Mouse (Mus musculus): ENCODE measurements around the gene Faah. TPM values are rescaled to one million over a fixed set of nuclear protein-coding genes. Genes with fewer than 3 reads are reported as not detected.

The Faah gene
- polyA plus RNA-seq, 1 experiment from 2014 or later: 1.4 TPM

DNA sequence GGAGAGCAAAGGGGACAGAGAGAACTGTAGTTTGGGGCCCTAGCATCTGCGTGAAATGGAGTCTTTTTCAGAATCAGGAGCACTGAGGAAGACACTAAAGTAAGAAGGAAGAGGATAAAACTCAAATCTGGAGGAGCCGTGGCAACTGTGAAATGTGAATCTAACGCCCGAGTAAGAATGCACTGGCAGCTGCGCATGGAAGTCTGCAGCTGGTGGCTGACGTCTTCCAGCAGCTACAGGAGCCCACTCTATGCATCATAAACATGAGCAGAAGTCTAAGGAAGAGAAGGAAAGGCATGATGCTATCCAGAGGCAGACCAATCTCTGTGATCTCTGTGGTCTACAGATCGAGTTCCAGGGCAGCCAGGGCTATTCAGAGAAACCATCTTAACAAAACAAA is 90.1 kb downstream of the Faah start:
- ATAC-seq (replicated peaks; ENCODE audit: insufficient number of reproducible peaks, low FRiP score, low TSS enrichment, low read depth) (no peak), DNase-seq (ENCODE audit: low spot score) (no peak)
- WGBS: 71% methylated on average over 7 of the region's 7 CpGs
- H3K4me3 ChIP-seq (ENCODE audit: low read depth, low read length): no peak overlapping the region
- H3K4me2 ChIP-seq (ENCODE audit: low read depth, low read length): no peak overlapping the region
- no peak overlapping the region for H3K27ac ChIP-seq (replicated peaks; ENCODE audit: low read depth, low read length)
- H3K9me3 ChIP-seq (replicated peaks; ENCODE audit: control insufficient read depth, low read length): no peaks in the 10 kb centered on the region
- H3K4me1 ChIP-seq (ENCODE audit: control insufficient read depth, insufficient read depth, low read length): no peaks in the 10 kb centered on the region
- no peak overlapping the region for H3K9ac ChIP-seq (replicated peaks; ENCODE audit: low read length)
- H3K36me3 ChIP-seq (replicated peaks; ENCODE audit: control insufficient read depth, insufficient read depth, low read depth, low read length): no peaks in the 10 kb centered on the region
- H3K27me3 ChIP-seq (ENCODE audit: control insufficient read depth, insufficient read depth, low read length): peaks cover 18% of the 10 kb centered on the region

DNA sequence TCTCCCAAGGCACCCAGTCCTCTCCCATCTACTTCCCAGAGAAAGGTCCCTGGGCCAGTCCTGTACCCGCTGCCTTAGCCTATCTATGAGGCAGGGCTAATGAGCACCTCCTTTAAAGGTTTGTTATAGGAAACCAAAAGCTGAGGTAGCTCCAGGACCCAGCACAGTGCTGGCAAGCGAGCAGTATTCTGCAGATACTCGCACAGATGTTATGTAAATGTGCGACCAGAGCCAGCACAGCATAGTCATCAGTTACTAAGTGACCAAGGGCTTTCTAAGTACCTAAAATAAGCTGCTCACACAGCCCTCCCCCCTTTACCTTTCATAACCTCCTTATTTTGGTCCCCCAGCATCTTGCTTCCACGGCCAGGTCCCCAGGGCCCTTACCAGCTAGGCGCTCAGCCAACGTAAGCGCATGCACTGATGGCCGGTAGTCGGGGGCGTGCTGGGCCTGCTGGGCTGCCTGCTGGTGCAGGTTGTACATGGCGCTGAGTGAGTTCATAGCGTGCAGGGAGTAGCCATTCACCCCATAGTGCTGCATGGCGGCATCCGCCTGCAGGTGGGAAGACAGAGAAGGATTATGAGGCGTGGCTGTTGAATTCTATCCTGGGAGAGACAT is 94.4 kb downstream of the Faah start:
- ATAC-seq (replicated peaks; ENCODE audit: insufficient number of reproducible peaks, low FRiP score, low TSS enrichment, low read depth): no peak
- no peaks in the 10 kb centered on the region for H3K36me3 ChIP-seq (replicated peaks; ENCODE audit: control insufficient read depth, insufficient read depth, low read depth, low read length)
- DNase-seq (ENCODE audit: low spot score): no peak
- H3K4me3 ChIP-seq (ENCODE audit: low read depth, low read length): no peak overlapping the region
- H3K9me3 ChIP-seq (replicated peaks; ENCODE audit: control insufficient read depth, low read length): no peaks in the 10 kb centered on the region
- peaks cover 2% of the 10 kb centered on the region; the same call in 1 of the 2 replicates for H3K27me3 ChIP-seq (ENCODE audit: control insufficient read depth, insufficient read depth, low read length)
- WGBS: 83% methylated on average over 16 of the region's 16 CpGs
- H3K9ac ChIP-seq (replicated peaks; ENCODE audit: low read length): no peak overlapping the region
- H3K4me2 ChIP-seq (ENCODE audit: low read depth, low read length): no peak overlapping the region
- H3K4me1 ChIP-seq (ENCODE audit: control insufficient read depth, insufficient read depth, low read length): no peaks in the 10 kb centered on the region
- no peak overlapping the region for H3K27ac ChIP-seq (replicated peaks; ENCODE audit: low read depth, low read length)

DNA sequence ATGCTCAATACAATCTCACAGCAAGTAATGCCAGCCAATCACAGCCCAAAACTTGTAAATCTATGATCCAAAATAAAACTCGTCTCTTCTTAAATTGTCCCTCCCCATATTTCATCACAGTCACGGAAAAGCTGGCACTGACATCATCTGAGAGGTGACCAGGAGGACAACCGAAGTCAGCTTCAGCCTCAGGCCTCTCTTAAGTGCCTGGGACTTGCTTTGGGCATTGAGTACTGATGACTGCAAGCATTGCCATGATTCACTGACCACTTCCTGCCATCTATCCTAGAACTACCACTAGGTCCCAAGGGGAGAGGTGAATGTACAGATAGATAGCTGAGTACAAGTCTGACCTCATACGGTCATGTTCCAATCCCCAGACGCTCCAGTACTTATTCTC is 95.0 kb downstream of the Faah start:
- Histone ChIP-seq H3K27me3 (ENCODE audit: control insufficient read depth, insufficient read depth, low read length) (peaks cover 6% of the 10 kb centered on the region; the same call in 1 of the 2 replicates), H3K36me3 (replicated peaks; ENCODE audit: control insufficient read depth, insufficient read depth, low read depth, low read length) (no peaks in the 10 kb centered on the region), H3K27ac (replicated peaks; ENCODE audit: low read depth, low read length) (no peak overlapping the region), H3K4me3 (ENCODE audit: low read depth, low read length) (no peak overlapping the region), H3K9me3 (replicated peaks; ENCODE audit: control insufficient read depth, low read length) (no peaks in the 10 kb centered on the region), H3K4me2 (ENCODE audit: low read depth, low read length) (no peak overlapping the region), H3K9ac (replicated peaks; ENCODE audit: low read length) (no peak overlapping the region), H3K4me1 (ENCODE audit: control insufficient read depth, insufficient read depth, low read length) (no peaks in the 10 kb centered on the region)
- no peak for DNase-seq (ENCODE audit: low spot score)
- no peak for ATAC-seq (replicated peaks; ENCODE audit: insufficient number of reproducible peaks, low FRiP score, low TSS enrichment, low read depth)
- WGBS: 90% methylated on average over 5 of the region's 5 CpGs

DNA sequence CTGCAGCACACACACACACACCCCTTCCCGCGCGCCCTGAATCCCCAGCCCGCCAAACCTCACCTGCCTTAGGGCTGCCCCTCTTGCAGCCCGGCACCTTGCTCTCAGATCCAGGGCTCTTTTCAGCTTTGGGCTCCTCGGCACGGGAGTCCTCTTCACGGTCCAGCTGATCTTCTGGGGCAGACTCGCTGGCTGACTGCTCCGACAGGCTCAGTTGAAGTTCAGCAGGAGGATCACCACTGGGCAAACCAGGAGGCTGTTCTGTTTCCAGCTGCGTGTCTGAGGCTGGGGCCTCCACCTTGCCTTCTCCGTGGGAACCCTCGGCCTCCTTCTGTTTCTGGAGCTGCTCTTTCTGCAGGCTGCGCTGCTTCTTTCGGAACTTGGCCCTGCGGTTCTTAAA is 97.8 kb downstream of the Faah start:
- Histone ChIP-seq H3K4me1 (ENCODE audit: control insufficient read depth, insufficient read depth, low read length) (no peaks in the 10 kb centered on the region), H3K27ac (replicated peaks; ENCODE audit: low read depth, low read length) (no peak overlapping the region), H3K9me3 (replicated peaks; ENCODE audit: control insufficient read depth, low read length) (no peaks in the 10 kb centered on the region), H3K4me2 (ENCODE audit: low read depth, low read length) (no peak overlapping the region), H3K27me3 (ENCODE audit: control insufficient read depth, insufficient read depth, low read length) (peaks cover 4% of the 10 kb centered on the region; the same call in 1 of the 2 replicates), H3K36me3 (replicated peaks; ENCODE audit: control insufficient read depth, insufficient read depth, low read depth, low read length) (no peaks in the 10 kb centered on the region), H3K9ac (replicated peaks; ENCODE audit: low read length) (no peak overlapping the region), H3K4me3 (ENCODE audit: low read depth, low read length) (no peak overlapping the region)
- 79% methylated on average over 16 of the region's 16 CpGs for WGBS
- ATAC-seq (replicated peaks; ENCODE audit: insufficient number of reproducible peaks, low FRiP score, low TSS enrichment, low read depth): no peak
- DNase-seq (ENCODE audit: low spot score): no peak

Other genes with a start within 250 kb of the Faah start
- gene Tex38, start 236.9 kb downstream of the Faah start, polyA plus RNA-seq (2014; fragmentation: Nextera tagmentation; extraction: Ambion mirVana): 0.46 TPM in 1 of 2 replicates, not detected in the other
- 54.0 and 54.4 TPM in 2 replicates for gene Atpaf1, start 233.1 kb downstream of the Faah start, polyA plus RNA-seq (2014; fragmentation: Nextera tagmentation; extraction: Ambion mirVana)
- gene Mob3c, start 189.8 kb downstream of the Faah start, polyA plus RNA-seq (2014; fragmentation: Nextera tagmentation; extraction: Ambion mirVana): 2.8 and 4.6 TPM in 2 replicates
- 17.5 and 20.0 TPM in 2 replicates for gene Mknk1, start 178.7 kb downstream of the Faah start, polyA plus RNA-seq (2014; fragmentation: Nextera tagmentation; extraction: Ambion mirVana)
- not detected in 2 replicates for gene Kncn, start 133.5 kb downstream of the Faah start, polyA plus RNA-seq (2014; fragmentation: Nextera tagmentation; extraction: Ambion mirVana)
- gene 6430628N08Rik, start 127.3 kb downstream of the Faah start, polyA plus RNA-seq (2014; fragmentation: Nextera tagmentation; extraction: Ambion mirVana): not detected in 2 replicates
- gene Dmbx1, start 78.0 kb downstream of the Faah start, polyA plus RNA-seq (2014; fragmentation: Nextera tagmentation; extraction: Ambion mirVana): 1.0 and 1.4 TPM in 2 replicates
- gene Nsun4, start 36.0 kb upstream of the Faah start, polyA plus RNA-seq (2014; fragmentation: Nextera tagmentation; extraction: Ambion mirVana): 20.5 and 21.3 TPM in 2 replicates
- 445 and 455 TPM in 2 replicates for gene Uqcrh, start 57.1 kb upstream of the Faah start, polyA plus RNA-seq (2014; fragmentation: Nextera tagmentation; extraction: Ambion mirVana)
- gene Lrrc41, start 57.3 kb upstream of the Faah start, polyA plus RNA-seq (2014; fragmentation: Nextera tagmentation; extraction: Ambion mirVana): 74.8 and 78.4 TPM in 2 replicates
- gene Rad54l, start 105.8 kb upstream of the Faah start, polyA plus RNA-seq (2014; fragmentation: Nextera tagmentation; extraction: Ambion mirVana): 57.6 and 60.1 TPM in 2 replicates
- gene Pomgnt1, start 105.9 kb upstream of the Faah start, polyA plus RNA-seq (2014; fragmentation: Nextera tagmentation; extraction: Ambion mirVana): 52.7 and 56.8 TPM in 2 replicates
- gene Lurap1, start 133.4 kb upstream of the Faah start, polyA plus RNA-seq (2014; fragmentation: Nextera tagmentation; extraction: Ambion mirVana): 1.6 and 2.1 TPM in 2 replicates
- gene Tspan1, start 149.7 kb upstream of the Faah start, polyA plus RNA-seq (2014; fragmentation: Nextera tagmentation; extraction: Ambion mirVana): 0.24 TPM in 1 of 2 replicates, not detected in the other
- not detected in 2 replicates for gene 1700042G07Rik, start 155.4 kb upstream of the Faah start, polyA plus RNA-seq (2014; fragmentation: Nextera tagmentation; extraction: Ambion mirVana)
- gene Gm49337, start 155.5 kb upstream of the Faah start, polyA plus RNA-seq (2014; fragmentation: Nextera tagmentation; extraction: Ambion mirVana): not detected in 2 replicates
- 49.0 and 50.5 TPM in 2 replicates for gene Pik3r3, start 203.7 kb upstream of the Faah start, polyA plus RNA-seq (2014; fragmentation: Nextera tagmentation; extraction: Ambion mirVana)